Mouse (Mus musculus) embryonic fibroblast, embryonic 13.5 days (primary cell): ENCODE data around the gene Eri3. TPM values are rescaled to one million over a fixed set of nuclear protein-coding genes. Genes with fewer than 3 reads are reported as not detected.

ENCODE experiments used
- H3K27ac ChIP-seq: 2 replicates; pipeline ENCODE4 v1.5.1; 2012; ENCODE audit warnings: low read length, control low read depth, inconsistent platforms; ENCODE audit not compliant: insufficient read depth
- H3K4me1 ChIP-seq: 2 replicates; pipeline ENCODE4 v1.6.1; 2011; ENCODE audit warnings: low read length; ENCODE audit not compliant: control insufficient read depth, insufficient read depth
- H3K4me3 ChIP-seq: 2 replicates; pipeline ENCODE4 v1.5.1; 2011; ENCODE audit warnings: mild to moderate bottlenecking, control low read depth, low read length; ENCODE audit not compliant: insufficient read depth
- CTCF ChIP-seq: IDR thresholded peaks from 2 replicates; pipeline ENCODE4 v1.5.1; 2011; ENCODE audit warnings: mild to moderate bottlenecking, control low read depth, low read length, moderate library complexity, borderline replicate concordance; ENCODE audit not compliant: insufficient read depth
- POLR2A ChIP-seq: IDR thresholded peaks from 2 replicates; pipeline ENCODE4 v1.6.1; 2011; ENCODE audit warnings: low read depth, mild to moderate bottlenecking, control low read depth, low read length, moderate library complexity
- polyA plus RNA-seq: library from polyadenylated mRNA; stranded (reverse); fragments of >200 nt; gene quantifications from 2 replicates; pipeline ENCODE4 v1.2.4, GENCODE M21; 2011; ENCODE audit warnings: low read depth; ENCODE audit not compliant: missing spikeins, insufficient read length

Gene Eri3
- polyA plus RNA-seq, 1 experiment = 67.3 TPM

DNA sequence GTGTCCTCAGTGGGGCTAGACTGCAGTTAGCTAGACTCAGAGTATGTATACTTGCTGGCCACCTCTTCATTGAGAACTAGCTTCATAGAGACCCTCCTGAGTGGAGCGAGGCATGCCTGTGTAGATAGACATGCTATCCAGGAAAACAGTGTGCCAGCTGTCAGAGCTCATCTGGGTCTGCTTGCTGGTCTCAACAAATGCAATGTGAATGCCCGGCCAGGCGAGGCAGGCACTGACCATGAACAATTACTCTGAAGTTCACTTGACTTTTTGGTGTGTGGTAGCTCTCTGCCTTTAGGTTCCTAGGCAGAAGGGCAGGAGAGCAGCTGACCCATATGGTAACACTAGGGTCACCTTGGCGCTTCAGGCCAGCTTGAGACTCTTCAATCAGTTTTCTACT, 66.4 kb downstream of the Eri3 start:
- H3K27ac ChIP-seq = no peak overlapping the region
- H3K4me3 ChIP-seq = no peak overlapping the region
- TF ChIP-seq CTCF = no peak
- no peak for TF ChIP-seq POLR2A
- no peaks in the 10 kb centered on the region for H3K4me1 ChIP-seq

DNA sequence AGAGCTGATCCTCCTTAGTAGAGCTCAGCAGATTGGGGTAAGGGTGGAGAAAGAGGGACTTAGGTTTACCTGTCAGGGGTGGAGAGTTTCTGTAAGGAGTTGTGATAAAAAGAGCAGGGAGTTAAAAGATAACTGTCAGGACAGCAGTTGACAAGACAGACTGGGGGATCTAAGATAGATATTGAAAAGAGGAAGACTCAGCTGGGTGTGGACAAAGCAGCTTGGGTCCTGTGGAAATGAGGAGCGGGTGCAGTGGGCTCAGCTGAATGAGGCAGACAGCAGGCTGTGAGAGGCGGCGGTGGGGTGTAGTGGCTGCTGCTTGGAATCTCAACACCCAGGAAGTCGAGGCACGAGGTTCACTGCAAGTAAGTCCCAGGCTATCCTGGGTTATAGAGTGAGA, 72.1 kb downstream of the Eri3 start:
- TF ChIP-seq POLR2A (no peak), CTCF (no peak)
- no peak overlapping the region for H3K27ac ChIP-seq
- no peak overlapping the region for H3K4me3 ChIP-seq
- H3K4me1 ChIP-seq = no peaks in the 10 kb centered on the region

DNA sequence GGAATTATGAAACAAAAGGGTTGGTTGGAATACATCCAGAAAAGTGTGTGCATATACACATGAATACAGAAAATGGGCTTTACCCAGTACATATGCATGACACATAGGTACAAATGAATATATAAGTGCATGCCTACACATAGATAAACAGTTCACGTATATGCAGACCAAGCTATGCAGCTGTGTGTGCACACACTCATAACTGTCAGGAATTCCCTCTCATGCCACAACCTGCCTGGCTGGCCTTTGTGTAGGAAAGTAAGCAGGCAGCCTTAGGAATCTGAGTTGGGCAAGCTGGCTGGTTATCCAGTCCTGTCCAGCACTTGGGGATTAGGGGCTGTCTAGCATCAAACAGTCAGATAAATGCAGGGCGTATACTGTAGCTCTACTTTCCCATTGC, 72.9 kb downstream of the Eri3 start:
- TF ChIP-seq POLR2A (no peak), CTCF (no peak)
- no peak overlapping the region for H3K27ac ChIP-seq

DNA sequence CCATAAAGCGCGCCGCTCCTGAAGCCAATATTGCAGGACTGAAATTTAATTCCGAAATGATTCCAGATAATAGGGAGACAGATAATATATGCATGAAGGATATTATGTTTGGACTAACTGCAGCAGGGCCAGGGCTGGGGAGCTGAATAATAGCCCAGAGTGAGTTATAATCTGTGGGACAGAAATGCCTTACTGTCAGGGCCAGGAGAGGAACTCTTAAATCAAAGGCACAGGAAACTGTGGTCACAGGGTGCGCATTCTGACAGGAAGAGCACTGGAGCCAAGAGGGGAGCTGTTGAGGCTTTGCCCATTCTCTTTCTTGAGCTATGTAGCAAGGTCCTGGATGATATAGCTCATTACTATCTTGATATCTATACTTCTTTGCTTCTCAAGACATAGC, 74.5 kb downstream of the Eri3 start:
- Histone ChIP-seq H3K4me3 (no peak overlapping the region), H3K27ac (no peak overlapping the region), H3K4me1 (no peaks in the 10 kb centered on the region)
- TF ChIP-seq POLR2A (no peak), CTCF (no peak)

More for the DNA sequence above, 72.9 kb downstream of the Eri3 start:
- H3K4me3 ChIP-seq = no peak overlapping the region
- H3K4me1 ChIP-seq = no peaks in the 10 kb centered on the region

DNA sequence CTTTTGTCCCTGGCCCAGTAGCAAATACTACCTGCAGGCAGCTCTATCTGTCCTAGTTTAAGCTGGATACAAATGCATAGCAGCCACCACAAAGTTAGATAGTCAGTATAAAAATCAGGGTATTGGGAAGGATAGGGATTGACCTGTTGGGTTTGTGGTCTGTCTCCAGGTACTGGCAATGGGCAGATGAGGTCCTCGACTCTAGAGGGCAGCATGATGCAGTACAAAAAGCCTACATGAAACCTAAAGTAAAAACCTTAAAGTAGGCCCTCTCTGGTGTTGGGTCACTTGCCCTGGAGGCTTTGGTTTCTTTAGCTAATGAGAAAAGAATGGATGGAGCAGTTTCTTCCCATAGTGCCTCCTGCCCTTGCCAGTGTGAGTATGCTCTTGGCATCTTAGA, 78.3 kb downstream of the Eri3 start:
- no peaks in the 10 kb centered on the region for H3K4me1 ChIP-seq
- TF ChIP-seq POLR2A (no peak), CTCF (no peak; the same call in 1 of the 2 replicates)
- no peak overlapping the region for H3K4me3 ChIP-seq
- H3K27ac ChIP-seq = no peak overlapping the region

DNA sequence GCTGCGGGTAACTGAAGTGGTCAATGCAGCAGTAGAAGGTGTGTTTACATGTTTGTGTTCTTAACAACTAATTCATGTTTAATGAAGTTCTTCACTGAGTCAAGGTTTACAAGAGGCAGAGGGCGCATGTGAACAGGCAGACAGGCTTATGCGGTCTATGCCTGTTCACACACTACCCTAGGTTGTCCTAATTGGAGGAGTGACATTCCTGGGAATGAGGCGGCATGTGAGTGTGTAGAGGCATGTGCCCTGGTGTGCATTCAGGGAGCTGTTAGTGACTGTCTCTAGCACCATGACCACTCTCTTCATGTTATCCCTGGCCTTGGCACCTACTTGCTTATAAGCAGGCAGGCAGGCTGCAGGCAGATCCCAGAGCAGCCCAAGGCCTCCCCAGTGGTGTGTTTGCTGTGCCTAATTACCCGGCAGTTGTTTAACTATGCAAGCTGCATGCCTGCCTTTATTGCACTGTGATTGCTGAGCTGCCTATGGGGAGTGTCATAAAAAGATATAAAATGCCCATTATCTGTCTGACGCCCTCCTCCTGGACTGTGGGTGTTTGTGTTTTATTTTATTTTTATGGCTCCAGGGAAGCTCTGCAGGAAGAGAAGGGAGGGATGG, 80.0 kb downstream of the Eri3 start:
- Histone ChIP-seq H3K27ac (no peak overlapping the region), H3K4me3 (no peak overlapping the region), H3K4me1 (no peaks in the 10 kb centered on the region)
- no peak for TF ChIP-seq CTCF
- TF ChIP-seq POLR2A = no peak

DNA sequence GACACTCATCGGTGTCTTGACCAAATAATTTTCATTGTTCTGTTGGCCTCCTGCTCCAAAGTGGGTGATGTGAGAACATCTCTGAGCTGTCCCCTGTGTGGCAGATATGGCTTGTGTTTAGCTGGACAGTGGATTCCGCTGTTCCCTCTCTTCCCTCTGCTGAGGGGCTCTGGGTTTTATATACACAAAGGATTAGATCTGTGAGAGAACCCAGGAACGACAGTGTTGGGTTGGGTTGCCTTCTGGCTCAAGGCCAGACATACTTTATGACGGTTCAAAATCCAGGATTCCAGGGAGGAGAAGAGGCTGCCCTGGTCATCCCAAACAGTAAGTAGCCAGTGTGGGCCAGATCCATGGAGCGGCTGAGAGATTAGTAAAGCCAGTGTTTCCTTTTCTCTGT, 83.4 kb downstream of the Eri3 start:
- Histone ChIP-seq H3K27ac (no peak overlapping the region), H3K4me3 (no peak overlapping the region), H3K4me1 (no peaks in the 10 kb centered on the region)
- TF ChIP-seq CTCF (no peak), POLR2A (no peak)

DNA sequence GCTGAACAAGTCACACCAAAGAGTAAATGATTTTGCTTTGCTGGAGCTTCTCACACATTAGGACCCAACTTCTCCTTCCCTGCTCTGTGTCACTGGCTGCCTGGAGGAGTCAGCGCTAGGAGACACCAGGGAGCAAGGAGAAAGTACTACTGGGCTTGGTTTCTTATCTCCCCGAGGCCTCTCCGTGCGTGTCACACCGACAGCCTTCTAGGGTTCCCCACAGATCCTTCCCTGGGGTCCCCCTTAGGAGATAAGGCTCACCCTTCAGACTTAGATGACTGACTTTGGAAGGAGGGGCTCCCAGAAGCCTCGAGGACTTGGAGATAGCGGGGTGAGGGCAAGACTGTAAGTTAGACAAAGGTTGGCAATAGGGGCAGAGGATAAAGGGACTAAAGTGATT, 84.5 kb downstream of the Eri3 start:
- Histone ChIP-seq H3K4me1 (no peaks in the 10 kb centered on the region), H3K27ac (no peak overlapping the region), H3K4me3 (no peak overlapping the region)
- TF ChIP-seq CTCF = no peak
- TF ChIP-seq POLR2A = no peak

DNA sequence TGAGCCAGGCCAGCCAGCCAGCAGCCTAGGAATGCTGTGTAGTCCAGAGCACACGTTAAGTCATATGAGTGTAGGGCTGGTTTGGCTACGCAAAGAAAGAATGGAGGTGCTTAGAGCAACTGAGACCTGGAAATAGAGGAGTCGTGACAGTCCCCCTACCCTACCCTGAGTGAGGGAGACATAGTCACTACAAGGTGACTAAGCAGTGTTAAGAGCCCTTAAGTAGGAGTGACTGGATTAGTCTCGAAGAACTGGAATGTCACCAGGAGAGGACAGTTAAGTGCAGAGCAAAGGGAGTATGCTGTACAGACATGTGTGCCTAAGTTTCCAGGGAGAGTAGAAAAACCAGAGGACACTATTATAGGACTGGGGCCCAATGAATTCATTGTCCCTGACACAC, 86.0 kb downstream of the Eri3 start:
- H3K27ac ChIP-seq = no peak overlapping the region

DNA sequence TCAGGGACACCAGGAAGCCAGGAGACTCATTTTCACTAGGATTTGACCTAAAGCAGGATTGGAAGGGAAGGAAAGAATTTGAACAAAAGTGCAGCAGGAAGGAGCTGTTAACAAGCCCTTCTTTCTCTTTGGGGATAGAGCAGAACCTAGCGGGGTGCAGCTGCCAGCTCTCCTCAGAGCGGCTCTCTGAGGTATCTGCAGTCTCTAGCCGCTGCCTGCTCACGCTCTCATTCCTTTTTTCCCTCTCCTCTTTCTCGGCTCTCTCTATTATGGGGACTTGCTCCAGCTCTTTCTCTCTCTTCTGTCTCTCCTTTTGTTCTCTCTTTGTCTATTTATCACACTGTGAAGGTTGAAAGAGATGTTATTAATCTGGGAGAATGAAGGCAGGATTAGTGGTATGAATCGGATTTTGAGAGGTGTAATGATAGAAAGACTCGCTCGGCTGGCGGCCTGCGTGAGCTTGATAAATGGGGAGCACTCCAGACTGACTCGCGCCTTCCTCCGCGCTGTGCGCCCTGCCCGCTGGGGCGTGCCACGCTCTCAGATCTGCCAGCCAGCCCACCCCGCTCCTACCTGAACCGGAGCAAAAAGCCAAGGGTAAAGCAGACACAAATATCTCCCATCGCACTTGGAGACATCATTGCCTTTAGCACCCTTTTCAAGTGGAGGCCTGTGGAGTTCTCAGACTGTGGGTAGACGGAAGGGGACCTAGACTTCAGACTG, 86.9 kb downstream of the Eri3 start:
- no peak overlapping the region for H3K27ac ChIP-seq
- TF ChIP-seq CTCF = no peak
- no peak for TF ChIP-seq POLR2A
- no peak overlapping the region for H3K4me3 ChIP-seq
- peaks cover 7% of the 10 kb centered on the region; the same call in 1 of the 2 replicates for H3K4me1 ChIP-seq

More for the DNA sequence above, 86.0 kb downstream of the Eri3 start:
- Histone ChIP-seq H3K4me3 (no peak overlapping the region), H3K4me1 (peaks cover 1% of the 10 kb centered on the region; the same call in 1 of the 2 replicates)
- TF ChIP-seq POLR2A = no peak
- no peak for TF ChIP-seq CTCF
